Mouse (Mus musculus) liver, postnatal 0 days (tissue): ENCODE measurements around the gene Dkk3.

Experiments used
- CTCF ChIP-seq: sonication (generic); IDR thresholded peaks from 2 replicates; pipeline ENCODE4 v1.5.1; 2016; ENCODE audit warnings: antibody characterized with exemption, low read depth
- EP300 ChIP-seq: IDR thresholded peaks from 2 replicates; pipeline ENCODE4 v1.6.1; 2016; ENCODE audit warnings: antibody characterized with exemption, low read depth, mild to moderate bottlenecking

GRCm38 (mm10) chr7:112205513-112205912 is 46.7 kb upstream of the Dkk3 start:
- TF ChIP-seq CTCF (no peak), EP300 (no peak)
